Mouse (Mus musculus): ENCODE data around the gene Rgs14.

DNA sequence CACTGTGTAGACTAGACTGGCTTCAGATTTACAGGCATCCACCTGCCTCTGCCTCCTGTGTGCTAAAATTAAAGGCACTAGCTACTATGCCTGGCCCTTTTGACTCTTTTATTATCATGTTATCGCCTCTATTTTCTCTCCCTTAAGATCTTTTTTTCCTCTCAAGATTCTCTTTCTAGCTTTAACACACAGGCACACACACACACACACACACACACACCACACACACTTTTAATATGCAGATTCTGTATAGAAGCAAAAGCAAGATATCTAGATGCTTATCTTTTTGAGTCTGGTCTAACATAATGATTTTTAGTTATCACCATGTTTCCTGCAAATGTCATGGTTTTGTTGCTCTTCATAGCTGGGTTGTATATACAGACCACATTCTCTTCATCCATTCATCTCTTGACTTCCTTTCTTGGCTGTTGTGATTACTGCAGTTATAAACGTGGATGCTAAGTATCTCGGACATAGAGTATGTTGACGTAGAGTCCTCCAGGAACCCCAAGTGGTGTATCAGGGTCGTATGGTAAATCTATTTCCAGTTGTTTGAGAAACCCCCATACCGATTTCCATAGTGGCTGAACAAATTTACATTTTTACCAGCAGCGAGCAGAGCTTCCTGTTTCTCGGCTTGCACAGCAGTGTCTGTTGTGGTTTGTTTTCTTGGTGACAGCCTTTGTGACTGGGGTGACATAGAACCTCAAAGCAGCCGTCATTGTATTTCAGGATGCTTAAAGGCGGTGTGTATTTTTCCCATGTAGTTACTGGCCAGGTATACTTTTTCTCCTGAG, 62.6 kb downstream of the Rgs14 start:
- TF ChIP-seq CTCF (conservative IDR thresholded peaks at IDR 0.05; ENCODE audit: low read length) = no peak
- no peak for TF ChIP-seq POU5F1 (IDR thresholded peaks at IDR 0.05; ENCODE audit: borderline replicate concordance, low read length)
- TF ChIP-seq NANOG (IDR thresholded peaks at IDR 0.05; ENCODE audit: borderline replicate concordance, low read length) = no peak
